Mouse (Mus musculus) cerebellum, postnatal 10 days (tissue): Measurements from ENCODE around the gene Tnks1bp1.

Experiments used
- DNase-seq, 2 experiments: peaks; one replicate each; pipeline ENCODE4 v3.0.0; 2021; ENCODE audit warnings: mixed read lengths in 2 of 2

Gene Tnks1bp1

DNA sequence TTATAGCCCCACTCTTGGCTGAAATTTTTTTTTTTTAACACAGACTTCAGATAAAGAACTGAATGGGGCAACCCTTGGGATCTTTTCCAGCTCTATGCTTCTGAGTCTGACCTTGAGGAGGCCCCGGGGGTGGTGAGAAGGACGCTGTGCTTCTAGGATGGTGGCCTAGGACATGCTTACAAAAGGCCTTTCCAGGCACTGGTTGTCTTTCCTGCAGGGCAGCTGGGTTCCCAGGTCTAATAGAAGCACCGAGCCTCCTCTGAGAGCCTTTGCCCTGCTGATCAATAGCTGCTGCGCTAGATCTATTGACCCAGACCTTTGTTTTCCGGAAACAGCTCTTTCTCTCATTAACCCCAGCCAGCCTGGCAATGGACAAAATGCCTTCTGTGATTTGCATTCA, 48.1 kb downstream of the Tnks1bp1 start:
- no peak for DNase-seq

DNA sequence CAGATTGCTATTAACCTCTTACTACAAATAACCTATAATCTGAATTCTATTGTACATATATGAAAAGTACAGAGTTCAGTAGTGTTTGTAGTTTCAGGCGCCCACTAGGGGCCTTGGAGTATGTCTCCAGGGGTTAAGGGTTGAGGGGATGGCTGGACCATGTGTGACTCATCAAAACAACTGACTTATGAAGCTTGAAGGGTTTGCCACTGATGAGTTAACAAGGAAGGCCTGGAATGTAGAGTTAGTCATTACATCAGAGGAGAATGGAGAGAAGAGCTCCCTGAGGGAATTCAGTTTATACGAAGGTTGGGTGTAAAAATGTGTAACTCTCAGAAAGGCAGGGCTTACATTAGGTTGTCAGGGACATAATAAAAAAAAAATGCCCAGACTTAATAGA, 50.2 kb downstream of the Tnks1bp1 start:
- DNase-seq: no peak

GRCm38 (mm10) chr2:85098824-85099511, 51.1 kb downstream of the Tnks1bp1 start:
- no peak for DNase-seq

DNA sequence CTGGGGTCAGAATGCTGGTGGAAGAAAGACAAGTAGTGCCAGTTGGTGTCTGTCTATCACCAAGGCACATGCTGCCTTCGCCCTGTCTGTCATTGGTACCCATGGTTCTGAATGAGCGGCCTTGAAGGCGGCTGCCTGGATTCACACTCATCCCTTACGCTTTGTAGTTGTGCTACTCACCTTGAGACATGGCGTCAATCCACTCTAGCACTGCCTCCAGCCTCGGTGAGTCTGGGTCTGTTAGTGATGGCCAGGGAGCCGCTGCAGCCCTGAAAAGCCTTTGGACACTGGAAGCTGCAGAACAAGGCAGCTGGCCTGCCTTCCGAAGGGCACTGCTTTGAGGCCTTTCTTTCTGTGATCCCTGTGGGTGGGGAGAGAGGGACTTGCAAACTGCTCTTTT, 55.4 kb downstream of the Tnks1bp1 start:
- no peak for DNase-seq

DNA sequence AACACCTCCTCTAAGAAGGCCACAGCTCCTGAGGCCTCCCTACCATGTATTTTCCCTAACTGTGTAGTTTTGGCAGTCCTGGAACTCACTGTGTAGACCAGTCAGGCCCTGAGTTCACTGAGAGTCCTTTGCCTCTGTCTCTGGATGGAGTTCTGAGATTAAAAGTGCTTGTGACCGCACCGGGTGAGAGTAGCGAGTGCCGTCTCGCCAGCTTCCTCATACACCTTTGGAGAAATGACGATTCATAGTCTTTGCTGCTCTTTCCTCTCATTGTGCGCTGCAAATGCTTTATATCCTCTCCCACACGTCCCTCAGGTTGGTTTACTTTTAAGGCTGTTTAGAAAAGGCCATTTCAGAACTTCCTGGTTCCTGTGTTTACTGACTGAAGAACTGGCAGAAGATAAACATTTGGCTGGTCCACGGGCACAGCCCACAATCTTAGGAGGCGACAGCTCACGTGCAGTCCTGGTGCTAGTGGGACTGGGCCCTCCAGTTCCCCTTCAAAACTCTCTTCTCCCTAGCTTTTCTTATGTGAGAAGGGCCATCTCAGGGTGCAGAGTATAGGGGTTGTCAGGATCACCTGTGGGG, 57.7 kb downstream of the Tnks1bp1 start:
- no peak for DNase-seq

DNA sequence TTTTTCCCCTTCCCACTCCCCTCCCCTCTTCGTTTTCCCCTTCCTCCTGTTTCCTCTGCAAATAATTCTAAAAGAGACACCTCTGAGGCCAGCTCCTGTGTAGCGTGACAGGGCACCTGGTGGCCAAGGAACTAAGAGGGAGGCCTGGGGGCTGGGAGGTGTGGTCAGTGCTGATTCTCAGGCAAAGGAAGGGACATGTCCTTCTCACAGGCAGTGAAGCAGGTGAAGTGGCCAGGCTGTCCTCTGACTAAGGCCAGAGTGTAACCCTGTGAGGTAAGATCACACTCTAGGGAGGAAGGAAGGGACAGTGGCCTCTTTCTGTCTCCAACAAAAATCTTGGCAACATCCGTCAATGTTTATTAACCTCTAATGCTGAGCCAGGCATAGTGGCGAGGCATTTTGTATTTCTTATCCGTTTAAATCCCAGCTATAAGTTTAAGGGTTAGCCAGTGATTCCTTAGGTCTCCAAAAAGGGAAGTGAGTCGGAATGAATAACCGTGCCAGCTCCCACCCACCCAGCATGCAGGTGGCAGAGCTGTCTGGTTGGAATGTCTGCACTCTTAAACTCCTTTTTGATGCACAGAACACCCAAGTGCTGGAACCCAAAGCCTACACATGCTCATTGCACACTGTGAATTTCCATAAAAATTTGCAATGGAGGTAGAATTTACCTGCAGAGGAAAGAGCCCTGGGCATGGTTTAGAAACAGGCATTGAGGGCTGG, 58.4 kb downstream of the Tnks1bp1 start:
- DNase-seq: no peak

DNA sequence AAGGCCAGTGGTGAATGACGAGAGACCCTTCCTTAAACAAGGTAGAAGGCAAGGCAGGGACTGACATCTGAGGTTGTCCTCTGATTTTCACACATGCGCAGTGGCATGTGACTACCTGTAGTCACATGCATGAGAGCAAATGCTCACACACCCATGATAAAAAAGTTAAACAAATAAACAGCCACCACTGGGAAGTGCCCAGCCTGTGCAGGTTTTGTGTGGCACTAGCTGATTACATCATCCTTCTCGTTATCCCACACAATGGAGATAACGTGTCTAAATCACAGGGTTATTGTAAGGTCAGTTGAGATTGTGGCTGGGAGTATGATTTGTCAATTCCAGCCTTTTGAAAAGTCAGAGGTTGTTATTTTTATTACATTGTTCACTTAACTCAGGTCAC, 59.1 kb downstream of the Tnks1bp1 start:
- DNase-seq: no peak

- peak; percentile 93 to 94 for DNase-seq
These were observed 62.6 kb downstream of the Tnks1bp1 start for GRCm38 (mm10) chr2:85110288-85110875.
